Mouse (Mus musculus) embryonic fibroblast, embryonic 13.5 days (primary cell): ENCODE results near the gene Mgea5. TPM values are rescaled to one million over a fixed set of nuclear protein-coding genes. Genes with fewer than 3 reads are reported as not detected.

ENCODE experiments used
- H3K27ac ChIP-seq: 2 replicates; pipeline ENCODE4 v1.5.1; 2012; ENCODE audit warnings: low read length, control low read depth, inconsistent platforms; ENCODE audit not compliant: insufficient read depth
- H3K4me1 ChIP-seq: 2 replicates; pipeline ENCODE4 v1.6.1; 2011; ENCODE audit warnings: low read length; ENCODE audit not compliant: control insufficient read depth, insufficient read depth
- H3K4me3 ChIP-seq: 2 replicates; pipeline ENCODE4 v1.5.1; 2011; ENCODE audit warnings: mild to moderate bottlenecking, control low read depth, low read length; ENCODE audit not compliant: insufficient read depth
- CTCF ChIP-seq: IDR thresholded peaks from 2 replicates; pipeline ENCODE4 v1.5.1; 2011; ENCODE audit warnings: mild to moderate bottlenecking, control low read depth, low read length, moderate library complexity, borderline replicate concordance; ENCODE audit not compliant: insufficient read depth
- POLR2A ChIP-seq: IDR thresholded peaks from 2 replicates; pipeline ENCODE4 v1.6.1; 2011; ENCODE audit warnings: low read depth, mild to moderate bottlenecking, control low read depth, low read length, moderate library complexity
- polyA plus RNA-seq: library from polyadenylated mRNA; stranded (reverse); fragments of >200 nt; gene quantifications from 2 replicates; pipeline ENCODE4 v1.2.4, GENCODE M21; 2011; ENCODE audit warnings: low read depth; ENCODE audit not compliant: missing spikeins, insufficient read length

Gene Mgea5
- polyA plus RNA-seq, 1 experiment, result 87.4 TPM

DNA sequence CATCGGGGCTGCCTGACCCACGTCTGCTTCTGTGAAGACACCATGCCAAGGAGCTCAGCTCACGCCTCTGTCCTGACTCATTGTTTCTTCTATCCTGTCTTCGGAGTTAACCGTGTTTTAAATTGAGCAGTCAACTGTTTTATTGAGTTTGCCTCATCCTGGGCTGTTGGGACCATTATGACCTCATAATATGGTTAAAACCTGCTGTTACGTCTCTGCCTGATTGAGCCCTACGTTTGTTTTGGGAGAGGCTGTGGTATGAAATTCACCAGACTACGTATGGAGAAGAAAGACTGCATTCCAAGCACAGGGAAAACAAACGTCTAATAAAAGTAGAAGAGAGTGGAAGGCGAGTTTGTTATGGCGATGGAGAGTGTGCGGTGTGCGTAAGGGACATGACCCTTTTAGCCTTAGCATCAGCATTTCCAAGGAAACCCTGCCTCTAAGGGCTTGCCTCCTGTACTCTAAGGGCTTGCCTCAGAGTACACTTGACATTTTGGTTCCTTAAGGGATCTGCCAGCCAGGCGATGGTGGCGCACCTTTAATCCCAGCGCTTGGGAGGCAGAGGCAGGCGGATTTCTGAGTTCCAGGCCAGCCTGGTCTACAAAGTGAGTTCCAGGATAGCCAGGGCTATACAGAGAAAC is 418 bp upstream of the Mgea5 start:
- Histone ChIP-seq H3K4me3 (peak overlapping the region; percentile 56), H3K4me1 (peaks cover 4% of the 10 kb centered on the region; the same call in 1 of the 2 replicates), H3K27ac (peak overlapping the region; percentile 80)
- no peak for TF ChIP-seq CTCF
- TF ChIP-seq POLR2A, result peak; percentile 86

DNA sequence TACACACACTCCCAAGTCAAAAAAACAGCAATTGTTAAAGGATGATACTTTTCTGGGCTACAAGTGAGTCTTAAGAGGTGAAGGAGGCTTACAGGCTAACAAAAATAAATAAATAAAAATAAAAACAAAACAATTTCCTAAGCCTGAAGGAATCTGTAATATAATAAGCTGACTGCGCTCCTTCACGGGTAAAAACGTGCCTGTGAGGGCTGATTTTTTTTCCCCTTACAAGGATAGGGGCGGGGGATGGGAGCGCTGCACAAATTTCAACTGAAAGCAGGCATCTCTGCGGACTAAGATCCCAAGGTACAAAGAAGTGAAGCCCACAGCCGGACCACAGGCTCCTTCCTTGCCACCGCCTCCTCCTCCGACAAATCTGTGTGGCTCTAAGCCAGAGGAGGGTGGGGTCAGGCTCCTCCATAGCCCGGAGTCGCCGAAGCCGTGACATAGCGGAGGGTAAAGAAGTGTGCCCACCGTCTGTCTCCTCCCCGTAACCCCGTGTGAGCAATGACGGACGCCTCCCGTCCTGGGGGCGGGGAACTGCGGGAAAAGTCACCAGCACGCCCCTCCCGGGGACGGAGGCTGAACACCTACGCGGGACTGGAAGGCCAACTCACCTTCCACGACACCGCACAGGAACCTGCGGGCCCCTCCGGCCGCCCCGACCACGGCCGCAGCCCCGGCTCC is 1.2 kb downstream of the Mgea5 start:
- peak overlapping the region; percentile 88 for H3K4me3 ChIP-seq
- TF ChIP-seq CTCF, result no peak
- no peak for TF ChIP-seq POLR2A
- peak overlapping the region; percentile 79 for H3K27ac ChIP-seq
- H3K4me1 ChIP-seq, result peaks cover 4% of the 10 kb centered on the region

DNA sequence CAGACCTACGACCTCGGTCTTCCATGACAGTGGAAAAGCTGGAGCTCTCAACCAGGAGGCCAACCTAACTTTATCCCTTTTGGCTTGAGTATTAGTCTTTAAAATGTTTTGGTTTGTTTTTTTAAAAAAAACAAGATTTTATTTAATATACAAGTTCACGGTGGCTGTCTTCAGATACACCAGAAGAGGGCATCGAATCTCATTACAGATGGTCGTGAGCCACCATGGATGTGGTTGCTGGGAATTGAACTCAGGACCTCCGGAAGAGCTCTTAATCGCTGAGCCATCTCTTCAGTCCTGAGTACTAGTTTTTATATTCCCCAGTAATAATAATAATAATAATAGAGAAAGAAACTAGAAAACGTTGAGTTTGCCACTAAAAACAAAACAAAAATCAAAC is 2.0 kb downstream of the Mgea5 start:
- Histone ChIP-seq H3K4me1 (peaks cover 4% of the 10 kb centered on the region), H3K4me3 (peak overlapping the region; percentile 39), H3K27ac (no peak overlapping the region)
- TF ChIP-seq POLR2A (no peak), CTCF (no peak)

DNA sequence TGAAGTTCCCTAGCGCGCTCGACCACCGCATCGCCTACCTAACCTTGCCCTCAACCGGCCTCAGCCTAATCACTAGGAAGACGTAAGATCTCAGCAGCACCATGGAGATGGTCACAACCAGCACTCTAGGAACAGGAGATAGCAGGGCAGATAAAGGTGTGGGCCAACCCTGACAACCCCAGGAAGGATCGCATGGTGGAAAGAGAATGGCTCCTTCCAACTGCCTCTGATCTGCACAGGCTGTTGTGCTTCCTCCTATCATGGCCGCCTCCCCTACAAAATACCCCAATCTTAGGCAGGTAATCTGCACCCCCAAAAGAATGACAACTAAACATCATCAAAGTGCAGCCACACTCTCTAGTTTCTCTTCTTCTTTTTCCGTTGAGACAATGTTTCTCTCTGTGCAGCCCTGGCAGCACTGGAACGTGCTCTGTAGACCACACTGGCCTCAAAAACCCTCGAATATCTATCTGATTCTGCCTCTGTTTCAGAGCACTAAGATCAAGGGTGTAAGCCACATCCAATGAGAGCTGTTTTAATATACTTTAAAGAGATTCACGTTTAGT is 3.2 kb downstream of the Mgea5 start:
- H3K27ac ChIP-seq, result no peak overlapping the region
- TF ChIP-seq CTCF (no peak), POLR2A (no peak)
- peaks cover 4% of the 10 kb centered on the region for H3K4me1 ChIP-seq
- peak overlapping the region; percentile 39; the same call in 1 of the 2 replicates for H3K4me3 ChIP-seq

DNA sequence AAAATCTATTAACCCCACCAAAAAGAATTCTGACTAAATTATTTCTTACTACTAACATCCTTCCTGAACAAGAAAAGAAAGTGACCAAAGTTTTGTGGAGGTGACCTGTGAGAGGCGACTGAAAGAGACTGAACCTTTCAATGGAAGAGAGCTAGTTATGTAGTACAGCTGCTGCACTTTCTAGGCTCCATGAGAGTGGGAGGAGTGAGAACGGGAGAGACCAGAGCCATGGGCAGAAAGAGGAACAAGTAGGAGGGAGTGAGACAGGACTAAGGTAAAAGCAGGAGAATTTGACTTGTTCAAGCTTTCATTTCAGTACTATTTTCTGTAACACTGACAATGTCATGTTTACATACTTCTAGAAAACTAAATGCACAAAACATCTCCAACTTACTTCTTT is 8.2 kb downstream of the Mgea5 start:
- H3K4me1 ChIP-seq, result no peaks in the 10 kb centered on the region; the same call in 1 of the 2 replicates
- TF ChIP-seq POLR2A (no peak), CTCF (no peak)
- H3K27ac ChIP-seq, result no peak overlapping the region
- H3K4me3 ChIP-seq, result no peak overlapping the region

DNA sequence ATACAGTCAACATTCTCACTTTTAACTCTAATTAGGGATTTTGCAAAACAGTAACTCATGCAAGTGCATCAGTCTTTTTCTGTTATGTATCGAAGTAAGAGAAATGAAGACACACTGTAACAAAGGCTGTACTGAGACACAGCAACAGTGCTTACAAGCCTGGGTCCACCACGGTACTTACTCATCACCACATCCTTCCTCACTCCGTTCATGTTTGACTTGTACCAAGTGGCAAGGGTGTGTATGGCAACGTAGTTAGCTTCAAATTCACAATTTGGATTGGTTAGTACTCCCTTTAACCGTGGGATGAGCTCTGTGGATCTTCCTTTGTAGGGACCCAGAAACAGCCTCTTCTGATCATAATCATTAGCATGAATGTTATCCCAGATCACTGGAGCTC is 12.1 kb downstream of the Mgea5 start:
- Histone ChIP-seq H3K4me3 (no peak overlapping the region), H3K27ac (no peak overlapping the region), H3K4me1 (no peaks in the 10 kb centered on the region)
- TF ChIP-seq POLR2A, result no peak
- TF ChIP-seq CTCF, result no peak

DNA sequence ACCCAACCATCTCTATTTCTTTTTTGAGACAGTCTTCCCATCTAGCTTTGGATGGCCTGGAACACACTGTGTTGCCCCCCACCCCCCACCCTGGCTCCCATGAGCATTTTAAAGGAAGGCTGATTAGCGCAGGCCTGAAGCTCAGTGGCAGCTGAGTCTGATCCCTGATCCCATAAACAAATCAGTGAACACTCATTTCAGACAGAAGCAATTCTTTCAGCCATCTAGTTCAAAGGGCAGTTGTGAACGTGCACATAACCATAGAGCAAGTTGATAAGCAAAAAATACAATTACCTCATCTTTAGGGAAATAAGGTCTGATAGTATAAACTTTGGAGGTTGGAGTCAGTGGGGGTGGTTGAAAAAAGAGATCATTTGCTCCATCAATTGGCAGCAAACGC is 22.8 kb downstream of the Mgea5 start:
- no peak overlapping the region for H3K27ac ChIP-seq
- TF ChIP-seq POLR2A (no peak), CTCF (no peak)

DNA sequence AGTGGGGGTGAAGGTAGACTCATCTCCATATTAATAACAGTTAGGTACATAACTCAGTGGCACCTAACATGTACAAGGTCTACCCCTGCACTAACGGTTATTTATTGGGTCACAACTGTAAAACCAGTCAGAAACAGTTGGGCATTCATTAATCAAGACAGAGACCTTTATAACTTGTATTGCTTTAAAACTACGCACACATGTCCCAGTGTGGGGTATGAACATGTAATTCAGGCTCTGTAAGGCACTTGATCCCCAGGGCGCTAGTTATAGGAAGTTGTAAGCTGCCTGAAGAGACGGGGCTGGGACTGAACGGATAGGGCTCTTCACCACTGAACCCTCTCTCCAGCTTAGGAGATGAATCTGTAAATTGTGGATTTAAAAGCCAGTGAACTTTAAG is 25.0 kb downstream of the Mgea5 start:
- H3K27ac ChIP-seq, result no peak overlapping the region
- no peaks in the 10 kb centered on the region for H3K4me1 ChIP-seq
- TF ChIP-seq POLR2A (no peak), CTCF (no peak)
- H3K4me3 ChIP-seq, result no peak overlapping the region

More for the DNA sequence above, 22.8 kb downstream of the Mgea5 start:
- H3K4me3 ChIP-seq, result no peak overlapping the region
- no peaks in the 10 kb centered on the region for H3K4me1 ChIP-seq

DNA sequence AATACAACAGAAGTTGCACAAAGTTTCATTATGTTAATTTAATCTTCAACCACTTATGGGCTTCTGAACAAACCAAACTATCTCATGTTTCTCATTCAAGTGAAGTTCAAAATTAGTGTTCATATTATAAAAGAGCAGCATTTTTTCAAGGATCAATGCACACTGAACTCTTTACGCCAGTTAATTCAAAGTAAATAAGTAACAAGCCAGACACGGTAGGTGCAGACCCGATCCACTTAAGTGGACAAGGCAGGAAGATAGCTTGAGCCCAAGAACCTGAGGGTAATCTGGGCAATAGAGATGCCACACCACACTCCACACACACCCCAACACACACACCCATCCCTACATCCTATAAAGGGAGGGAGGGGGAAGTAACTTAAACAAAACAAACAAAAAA is 30.1 kb downstream of the Mgea5 start:
- Histone ChIP-seq H3K27ac (no peak overlapping the region), H3K4me1 (no peaks in the 10 kb centered on the region), H3K4me3 (no peak overlapping the region)
- TF ChIP-seq POLR2A (no peak), CTCF (no peak)

DNA sequence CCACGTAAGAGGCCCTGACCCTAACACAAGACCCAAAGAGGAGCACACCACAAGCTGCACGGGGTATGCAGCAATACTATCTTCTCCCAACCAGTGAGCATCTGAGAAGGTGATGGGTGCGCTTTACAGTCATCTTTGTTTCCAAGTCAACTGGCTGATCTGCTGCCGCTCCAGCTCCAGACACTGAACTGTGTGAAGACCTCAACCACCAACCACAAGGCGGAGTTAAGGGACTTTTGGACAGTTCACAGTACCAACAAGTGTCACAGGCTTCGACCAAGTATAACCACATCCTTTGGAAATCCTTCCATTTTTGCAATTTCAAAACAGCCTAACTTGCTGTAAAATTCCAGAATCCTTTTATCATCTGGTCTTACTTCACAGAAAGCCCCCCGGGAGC is 31.8 kb downstream of the Mgea5 start:
- no peak for TF ChIP-seq CTCF
- TF ChIP-seq POLR2A, result no peak
- H3K4me3 ChIP-seq, result no peak overlapping the region

More for the DNA sequence above, 31.8 kb downstream of the Mgea5 start:
- no peaks in the 10 kb centered on the region for H3K4me1 ChIP-seq
- no peak overlapping the region for H3K27ac ChIP-seq
